Mouse (Mus musculus) embryonic facial prominence, embryonic 13.5 days (tissue): Measurements from ENCODE around the gene Crocc2. TPM values are rescaled to one million over a fixed set of nuclear protein-coding genes. Genes with fewer than 3 reads are reported as not detected.

Experiments used
- ATAC-seq: fragments of 200-750 bp; cut with Nextera tagmentation; 2 replicates; pipeline ENCODE4 v1.8.0; 2017; ENCODE audit warnings: low read depth; ENCODE audit not compliant: insufficient number of reproducible peaks, insufficient read depth, low FRiP score, low TSS enrichment
- H3K27ac ChIP-seq: fragments of 300-500 bp; sonication (generic); 2 replicates; pipeline ENCODE4 v1.5.1; 2015; ENCODE audit warnings: moderate library complexity, mild to moderate bottlenecking, inconsistent platforms
- H3K27me3 ChIP-seq: fragments of 300-500 bp; sonication (generic); 2 replicates; pipeline ENCODE4 v1.6.1; 2015; ENCODE audit warnings: mild to moderate bottlenecking, inconsistent platforms
- H3K36me3 ChIP-seq: fragments of 300-500 bp; sonication (generic); 2 replicates; pipeline ENCODE4 v1.6.1; 2015; ENCODE audit warnings: mild to moderate bottlenecking, inconsistent platforms
- H3K4me1 ChIP-seq: fragments of 300-500 bp; sonication (generic); 2 replicates; pipeline ENCODE4 v1.6.1; 2015; ENCODE audit warnings: inconsistent platforms
- H3K4me2 ChIP-seq: fragments of 300-500 bp; sonication (generic); 2 replicates; pipeline ENCODE4 v1.6.1; 2015; ENCODE audit warnings: moderate library complexity, mild to moderate bottlenecking, inconsistent platforms
- H3K4me3 ChIP-seq: fragments of 300-500 bp; sonication (generic); 2 replicates; pipeline ENCODE4 v1.5.1; 2015; ENCODE audit warnings: mild to moderate bottlenecking, inconsistent platforms
- H3K9ac ChIP-seq: fragments of 300-500 bp; sonication (generic); 2 replicates; pipeline ENCODE4 v1.6.1; 2015; ENCODE audit warnings: mild to moderate bottlenecking, inconsistent platforms
- H3K9me3 ChIP-seq: fragments of 300-500 bp; sonication (generic); 2 replicates; pipeline ENCODE4 v1.6.1; 2016; ENCODE audit warnings: inconsistent platforms
- WGBS: fragments of 180-500 bp; shearing (Covaris S2); methylation state at CpG from one replicate; pipeline ENCODE4 v1.1.7; 2015; ENCODE audit warnings: mixed read lengths; 5-methylcytosine and 5-hydroxymethylcytosine counted together
- polyA plus RNA-seq: library from polyadenylated mRNA; unstranded; fragments of >200 nt; fragmentation: Nextera tagmentation; extraction: Ambion mirVana; gene quantifications from 2 replicates; pipeline ENCODE4 v1.2.1, GENCODE M21; 2015

Gene Crocc2
- polyA plus RNA-seq, 1 experiment from 2014 or later: 0.08 TPM

- 82% methylated on average over 7 of the region's 7 CpGs for WGBS
- Histone ChIP-seq H3K27ac (no peak overlapping the region), H3K4me3 (no peak overlapping the region)
These were observed 28.8 kb upstream of the Crocc2 start for GRCm38 (mm10) chr1:93139713-93140112.

GRCm38 (mm10) chr1:93142871-93143270 lies 25.7 kb upstream of the Crocc2 start:
- no peaks in the 10 kb centered on the region for H3K9me3 ChIP-seq
- no peak overlapping the region for H3K9ac ChIP-seq
- no peak for ATAC-seq
- H3K4me2 ChIP-seq: no peak overlapping the region
- no peaks in the 10 kb centered on the region; the same call in 1 of the 2 replicates for H3K27me3 ChIP-seq
- H3K4me1 ChIP-seq: no peaks in the 10 kb centered on the region
- H3K4me3 ChIP-seq: no peak overlapping the region
- no peak overlapping the region for H3K27ac ChIP-seq
- H3K36me3 ChIP-seq: no peaks in the 10 kb centered on the region
- WGBS: 81% methylated on average over 1 of the region's 1 CpGs

More at GRCm38 (mm10) chr1:93139713-93140112, 28.8 kb upstream of the Crocc2 start:
- ATAC-seq: no peak
- Histone ChIP-seq H3K27me3 (no peaks in the 10 kb centered on the region), H3K4me2 (no peak overlapping the region), H3K9ac (no peak overlapping the region), H3K4me1 (no peaks in the 10 kb centered on the region), H3K36me3 (no peaks in the 10 kb centered on the region), H3K9me3 (no peaks in the 10 kb centered on the region)

GRCm38 (mm10) chr1:93144176-93144575 lies 24.3 kb upstream of the Crocc2 start:
- WGBS: 76% methylated on average over 9 of the region's 9 CpGs
- Histone ChIP-seq H3K9ac (no peak overlapping the region), H3K9me3 (no peaks in the 10 kb centered on the region), H3K4me3 (no peak overlapping the region), H3K27me3 (no peaks in the 10 kb centered on the region; the same call in 1 of the 2 replicates), H3K36me3 (no peaks in the 10 kb centered on the region), H3K4me2 (no peak overlapping the region), H3K27ac (no peak overlapping the region), H3K4me1 (no peaks in the 10 kb centered on the region)
- ATAC-seq: no peak

GRCm38 (mm10) chr1:93150907-93151661 lies 17.4 kb upstream of the Crocc2 start:
- H3K4me1 ChIP-seq: no peaks in the 10 kb centered on the region
- 65% methylated on average over 2 of the region's 2 CpGs for WGBS

GRCm38 (mm10) chr1:93157566-93157965 lies 11.0 kb upstream of the Crocc2 start:
- Histone ChIP-seq H3K9ac (no peak overlapping the region), H3K4me1 (peaks cover 12% of the 10 kb centered on the region), H3K9me3 (no peaks in the 10 kb centered on the region), H3K4me3 (no peak overlapping the region), H3K4me2 (no peak overlapping the region), H3K27me3 (no peaks in the 10 kb centered on the region), H3K27ac (no peak overlapping the region), H3K36me3 (no peaks in the 10 kb centered on the region)
- 72% methylated on average over 4 of the region's 4 CpGs for WGBS
- ATAC-seq: no peak

More at GRCm38 (mm10) chr1:93150907-93151661, 17.4 kb upstream of the Crocc2 start:
- no peak overlapping the region for H3K27ac ChIP-seq
- no peaks in the 10 kb centered on the region for H3K36me3 ChIP-seq
- no peaks in the 10 kb centered on the region for H3K9me3 ChIP-seq
- H3K4me2 ChIP-seq: no peak overlapping the region
- no peak overlapping the region for H3K9ac ChIP-seq
- ATAC-seq: no peak
- no peak overlapping the region for H3K4me3 ChIP-seq
- H3K27me3 ChIP-seq: no peaks in the 10 kb centered on the region; the same call in 1 of the 2 replicates

- H3K4me3 ChIP-seq: no peak overlapping the region
- 60% methylated on average over 8 of the region's 8 CpGs for WGBS
- H3K27ac ChIP-seq: no peak overlapping the region
- no peaks in the 10 kb centered on the region for H3K9me3 ChIP-seq
- no peak for ATAC-seq
- H3K4me2 ChIP-seq: no peak overlapping the region
- H3K27me3 ChIP-seq: no peaks in the 10 kb centered on the region
- H3K4me1 ChIP-seq: peaks cover 12% of the 10 kb centered on the region
- no peak overlapping the region for H3K9ac ChIP-seq
- H3K36me3 ChIP-seq: no peaks in the 10 kb centered on the region
These were observed 9.6 kb upstream of the Crocc2 start for GRCm38 (mm10) chr1:93158916-93159315.

- H3K9me3 ChIP-seq: no peaks in the 10 kb centered on the region
- H3K9ac ChIP-seq: no peak overlapping the region
- no peaks in the 10 kb centered on the region for H3K27me3 ChIP-seq
- H3K36me3 ChIP-seq: no peaks in the 10 kb centered on the region
- 80% methylated on average over 21 of the region's 21 CpGs for WGBS
- no peak overlapping the region for H3K4me2 ChIP-seq
- H3K4me1 ChIP-seq: peaks cover 12% of the 10 kb centered on the region
- no peak overlapping the region for H3K4me3 ChIP-seq
- H3K27ac ChIP-seq: no peak overlapping the region
- ATAC-seq: no peak
These were observed 8.7 kb upstream of the Crocc2 start for GRCm38 (mm10) chr1:93159566-93160500.

- no peak within 1 kb of the TSS for H3K4me2 ChIP-seq
- no peaks in the 10 kb centered on the region for H3K27me3 ChIP-seq
- H3K9me3 ChIP-seq: no peaks in the 10 kb centered on the region
- H3K4me3 ChIP-seq: no peak within 1 kb of the TSS
- no peak within 1 kb of the TSS for H3K27ac ChIP-seq
- H3K4me1 ChIP-seq: peaks cover 12% of the 10 kb centered on the region
- 59% methylated on average over 8 of the region's 8 CpGs for WGBS
- ATAC-seq: no peak
- H3K36me3 ChIP-seq: no peaks in the 10 kb centered on the region
- no peak within 1 kb of the TSS for H3K9ac ChIP-seq
These were observed 7.9 kb upstream of the Crocc2 start, which contains the start of gene 2310007B03Rik for GRCm38 (mm10) chr1:93160501-93161133. 2310007B03Rik (minus strand) TSS chr1:93160948.

GRCm38 (mm10) chr1:93161350-93161749 lies 7.2 kb upstream of the Crocc2 start:
- no peak overlapping the region for H3K4me2 ChIP-seq
- no peaks in the 10 kb centered on the region for H3K36me3 ChIP-seq
- H3K9ac ChIP-seq: no peak overlapping the region
- H3K4me1 ChIP-seq: peaks cover 12% of the 10 kb centered on the region
- H3K9me3 ChIP-seq: no peaks in the 10 kb centered on the region
- ATAC-seq: 0 out of 2 replicates have a peak, but pooled peaks have one; percentile 5
- 61% methylated on average over 8 of the region's 8 CpGs for WGBS
- no peak overlapping the region for H3K27ac ChIP-seq
- H3K27me3 ChIP-seq: no peaks in the 10 kb centered on the region
- H3K4me3 ChIP-seq: no peak overlapping the region

- 76% methylated on average over 10 of the region's 10 CpGs for WGBS
These were observed 6.6 kb upstream of the Crocc2 start for GRCm38 (mm10) chr1:93161921-93162320.

GRCm38 (mm10) chr1:93162588-93162987 lies 5.9 kb upstream of the Crocc2 start:
- Histone ChIP-seq H3K27ac (no peak overlapping the region), H3K9me3 (no peaks in the 10 kb centered on the region), H3K36me3 (no peaks in the 10 kb centered on the region), H3K4me2 (no peak overlapping the region), H3K4me3 (no peak overlapping the region), H3K27me3 (no peaks in the 10 kb centered on the region), H3K4me1 (peaks cover 12% of the 10 kb centered on the region), H3K9ac (no peak overlapping the region)
- no peak for ATAC-seq
- WGBS: 85% methylated on average over 7 of the region's 7 CpGs

More at GRCm38 (mm10) chr1:93161921-93162320, 6.6 kb upstream of the Crocc2 start:
- H3K27me3 ChIP-seq: no peaks in the 10 kb centered on the region
- H3K9ac ChIP-seq: no peak overlapping the region
- no peaks in the 10 kb centered on the region for H3K9me3 ChIP-seq
- H3K27ac ChIP-seq: no peak overlapping the region
- no peaks in the 10 kb centered on the region for H3K36me3 ChIP-seq
- H3K4me3 ChIP-seq: no peak overlapping the region
- no peak for ATAC-seq
- no peak overlapping the region for H3K4me2 ChIP-seq
- peaks cover 12% of the 10 kb centered on the region for H3K4me1 ChIP-seq
